Mouse (Mus musculus) spleen, adult 2 months (tissue): ENCODE results near the gene Pde7b. TPM values are rescaled to one million over a fixed set of nuclear protein-coding genes. Genes with fewer than 3 reads are reported as not detected.

Source experiments
- DNase-seq, 2 experiments: peaks; one replicate each; pipeline versions ENCODE4 v3.0.0 to v3.0.0-alpha.2; 2012 to 2021; ENCODE audit warnings: low spot score in 2 of 2, low read depth in 1 of 2
- H3K27ac ChIP-seq: fragments of 200-500 bp; 2 replicates; pipeline ENCODE4 v1.5.1; 2012; ENCODE audit warnings: low read length, inconsistent platforms; ENCODE audit not compliant: insufficient read depth
- H3K27me3 ChIP-seq: fragments of 200-500 bp; 2 replicates; pipeline ENCODE4 v1.6.1; 2012; ENCODE audit warnings: mild to moderate bottlenecking, moderate library complexity, low read length, inconsistent platforms; ENCODE audit not compliant: control insufficient read depth, insufficient read depth
- H3K36me3 ChIP-seq: fragments of 200-500 bp; 2 replicates; pipeline ENCODE4 v1.6.1; 2012; ENCODE audit warnings: mild to moderate bottlenecking, low read length, inconsistent platforms; ENCODE audit not compliant: control insufficient read depth, insufficient read depth
- H3K4me1 ChIP-seq: fragments of 200-500 bp; 2 replicates; pipeline ENCODE4 v1.6.1; 2011; ENCODE audit warnings: inconsistent platforms; ENCODE audit not compliant: control insufficient read depth, insufficient read depth, insufficient read length
- H3K4me3 ChIP-seq: fragments of 200-500 bp; 2 replicates; pipeline ENCODE4 v1.5.1; 2011; ENCODE audit warnings: mild to moderate bottlenecking, inconsistent platforms; ENCODE audit not compliant: insufficient read depth, insufficient read length; ENCODE audit errors: extremely low read depth
- CTCF ChIP-seq: fragments of 200-500 bp; IDR thresholded peaks from 2 replicates; pipeline ENCODE4 v1.5.1; 2011; ENCODE audit warnings: mild to moderate bottlenecking, inconsistent platforms; ENCODE audit not compliant: insufficient read depth, insufficient read length, insufficient replicate concordance; ENCODE audit errors: extremely low read depth
- POLR2A ChIP-seq: fragments of 200-500 bp; IDR thresholded peaks from 2 replicates; pipeline ENCODE4 v1.6.1; 2011; ENCODE audit warnings: low read depth, low read length, inconsistent platforms
- WGBS: fragments of 180-500 bp; shearing (Covaris S2); methylation state at CpG from one replicate; pipeline ENCODE4 v1.1.7; 2018; 5-methylcytosine and 5-hydroxymethylcytosine counted together
- polyA plus RNA-seq: library from polyadenylated mRNA; depleted of rRNA; stranded (reverse); fragments of >200 nt; gene quantifications from 2 replicates; pipeline ENCODE4 v1.2.3, GENCODE M21; 2012

The Pde7b gene
- polyA plus RNA-seq, 1 experiment = 0.69 TPM

- no peaks in the 10 kb centered on the region for H3K4me1 ChIP-seq
- 90% methylated on average over 7 of the region's 7 CpGs for WGBS
- TF ChIP-seq POLR2A = no peak
- TF ChIP-seq CTCF = no peak
- DNase-seq = no peak
- H3K36me3 ChIP-seq = no peaks in the 10 kb centered on the region
- H3K27me3 ChIP-seq = no peaks in the 10 kb centered on the region
- H3K4me3 ChIP-seq = no peak overlapping the region
- no peak overlapping the region for H3K27ac ChIP-seq
These were observed 94.8 kb downstream of the Pde7b start for GRCm38 (mm10) chr10:20630122-20630521.

GRCm38 (mm10) chr10:20625702-20626375 is 99.0 kb downstream of the Pde7b start:
- Histone ChIP-seq H3K4me3 (no peak overlapping the region), H3K27ac (no peak overlapping the region), H3K4me1 (no peaks in the 10 kb centered on the region), H3K36me3 (no peaks in the 10 kb centered on the region), H3K27me3 (no peaks in the 10 kb centered on the region)
- 89% methylated on average over 16 of the region's 16 CpGs for WGBS
- TF ChIP-seq POLR2A (no peak), CTCF (no peak)
- DNase-seq = no peak

- Histone ChIP-seq H3K36me3 (no peaks in the 10 kb centered on the region), H3K27ac (no peak overlapping the region), H3K27me3 (no peaks in the 10 kb centered on the region), H3K4me1 (no peaks in the 10 kb centered on the region), H3K4me3 (no peak overlapping the region)
- WGBS = 89% methylated on average over 8 of the region's 8 CpGs
- no peak for TF ChIP-seq CTCF
- TF ChIP-seq POLR2A = no peak
- no peak for DNase-seq
These were observed 103.0 kb downstream of the Pde7b start for GRCm38 (mm10) chr10:20621661-20622454.

- TF ChIP-seq POLR2A (no peak), CTCF (no peak)
- WGBS = 87% methylated on average over 2 of the region's 2 CpGs
- Histone ChIP-seq H3K36me3 (no peaks in the 10 kb centered on the region), H3K27ac (no peak overlapping the region), H3K27me3 (no peaks in the 10 kb centered on the region), H3K4me3 (no peak overlapping the region), H3K4me1 (no peaks in the 10 kb centered on the region)
- no peak for DNase-seq
These were observed 118.9 kb downstream of the Pde7b start for GRCm38 (mm10) chr10:20606007-20606406.

- Histone ChIP-seq H3K36me3 (no peaks in the 10 kb centered on the region), H3K4me1 (no peaks in the 10 kb centered on the region), H3K4me3 (no peak overlapping the region), H3K27ac (no peak overlapping the region), H3K27me3 (no peaks in the 10 kb centered on the region)
- TF ChIP-seq CTCF (no peak), POLR2A (no peak)
- DNase-seq = no peak
- 39% methylated on average over 5 of the region's 5 CpGs for WGBS
These were observed 129.6 kb downstream of the Pde7b start for GRCm38 (mm10) chr10:20595107-20595810.

- WGBS = 78% methylated on average over 5 of the region's 5 CpGs
- Histone ChIP-seq H3K4me1 (no peaks in the 10 kb centered on the region), H3K27me3 (no peaks in the 10 kb centered on the region), H3K4me3 (no peak overlapping the region), H3K36me3 (no peaks in the 10 kb centered on the region), H3K27ac (no peak overlapping the region)
- no peak for TF ChIP-seq CTCF
- TF ChIP-seq POLR2A = no peak
- no peak for DNase-seq
These were observed 130.9 kb downstream of the Pde7b start for GRCm38 (mm10) chr10:20594015-20594414.

- Histone ChIP-seq H3K36me3 (no peaks in the 10 kb centered on the region), H3K27ac (no peak overlapping the region), H3K27me3 (no peaks in the 10 kb centered on the region), H3K4me1 (no peaks in the 10 kb centered on the region), H3K4me3 (no peak overlapping the region)
- TF ChIP-seq POLR2A (no peak), CTCF (no peak)
- DNase-seq = no peak
- WGBS = 12% methylated on average over 7 of the region's 7 CpGs
These were observed 134.8 kb downstream of the Pde7b start for GRCm38 (mm10) chr10:20590100-20590499.
